Mouse (Mus musculus) MEL (cell line): ENCODE measurements around the gene Nemf. TPM values are rescaled to one million over a fixed set of nuclear protein-coding genes. Genes with fewer than 3 reads are reported as not detected.
"Not testable (repeated sequence)": the region's sequence is repeated elsewhere in the genome, so short reads cannot be mapped to it uniquely, and the experiment has no call there.

Source experiments
- DNase-seq: peaks from one replicate; pipeline ENCODE4 v3.0.0; 2011; ENCODE audit warnings: low read depth, low spot score
- H3K27ac ChIP-seq: 2 replicates; pipeline ENCODE4 v1.5.1; 2012; ENCODE audit warnings: low read depth, mild to moderate bottlenecking, control low read depth, low read length, moderate library complexity; ENCODE audit not compliant: control insufficient read depth
- H3K27me3 ChIP-seq, 2 experiments: fragments of 150-350 bp in 1 of 2; sonication (generic) in 1 of 2; 2 replicates each; pipeline ENCODE4 v1.6.1; 2012; ENCODE audit warnings: low read length in 2 of 2, mild to moderate bottlenecking in 2 of 2, improper control_type of control experiment in 1 of 2, moderate library complexity in 1 of 2; ENCODE audit not compliant: insufficient read depth in 2 of 2, control insufficient read depth in 1 of 2
- H3K36me3 ChIP-seq, 2 experiments: 2 replicates each; pipeline ENCODE4 v1.6.1; 2012 to 2014; ENCODE audit warnings: low read length in 2 of 2, improper control_type of control experiment in 1 of 2, inconsistent platforms in 1 of 2, mild to moderate bottlenecking in 1 of 2; ENCODE audit not compliant: insufficient read depth in 2 of 2, control insufficient read depth in 1 of 2
- H3K4me1 ChIP-seq, 2 experiments: fragments of 150-350 bp in 1 of 2; sonication (generic) in 1 of 2; 2 replicates each; pipeline ENCODE4 v1.6.1; 2012; ENCODE audit warnings: low read length in 2 of 2, improper control_type of control experiment in 1 of 2, mild to moderate bottlenecking in 1 of 2; ENCODE audit not compliant: insufficient read depth in 2 of 2, control insufficient read depth in 1 of 2
- H3K4me3 ChIP-seq, 2 experiments: fragments of 150-350 bp in 1 of 2; sonication (generic) in 1 of 2; 2 replicates each; pipeline ENCODE4 v1.5.1; 2012; ENCODE audit warnings: low read depth in 2 of 2, low read length in 2 of 2, mild to moderate bottlenecking in 2 of 2, moderate library complexity in 2 of 2, control low read depth in 1 of 2, improper control_type of control experiment in 1 of 2; ENCODE audit not compliant: control insufficient read depth in 1 of 2, insufficient read depth in 1 of 2
- H3K79me2 ChIP-seq: 2 replicates; pipeline ENCODE4 v1.6.1; 2012; ENCODE audit warnings: mild to moderate bottlenecking, low read length, moderate library complexity; ENCODE audit not compliant: control insufficient read depth, poor library complexity, insufficient read depth
- H3K9ac ChIP-seq: 2 replicates; pipeline ENCODE4 v1.6.1; 2012; ENCODE audit warnings: low read depth, mild to moderate bottlenecking, control low read depth, low read length, moderate library complexity; ENCODE audit not compliant: control insufficient read depth, poor library complexity, severe bottlenecking
- H3K9me3 ChIP-seq: fragments of 150-350 bp; sonication (generic); replicated peaks from 2 replicates; pipeline ENCODE4 v1.6.1; 2012; ENCODE audit warnings: mild to moderate bottlenecking, low read length, improper control_type of control experiment, moderate library complexity; ENCODE audit not compliant: insufficient read depth
- CHD1 ChIP-seq: IDR thresholded peaks from 2 replicates; pipeline ENCODE4 v1.6.1; 2012; ENCODE audit warnings: low read depth, mild to moderate bottlenecking, inconsistent platforms, low read length, improper control_type of control experiment
- EP300 ChIP-seq, 2 experiments: IDR thresholded peaks; 2 replicates each; pipeline ENCODE4 v1.6.1; 2011; ENCODE audit warnings: improper control_type of control experiment in 2 of 2, low read length in 2 of 2, low read depth in 1 of 2, mild to moderate bottlenecking in 1 of 2
- GATA1 ChIP-seq: IDR thresholded peaks from 2 replicates; pipeline ENCODE4 v1.6.1; 2011; ENCODE audit warnings: low read depth, low read length, improper control_type of control experiment
- HCFC1 ChIP-seq: IDR thresholded peaks from 2 replicates; pipeline ENCODE4 v1.6.1; 2012; ENCODE audit warnings: low read depth, mild to moderate bottlenecking, inconsistent platforms, low read length, improper control_type of control experiment, moderate library complexity
- JUND ChIP-seq: IDR thresholded peaks from 2 replicates; pipeline ENCODE4 v1.6.1; 2011; ENCODE audit warnings: low read depth, mild to moderate bottlenecking, improper control_type of control experiment, low read length
- MAFK ChIP-seq: IDR thresholded peaks from 2 replicates; pipeline ENCODE4 v1.6.1; 2011; ENCODE audit warnings: low read depth, mild to moderate bottlenecking, low read length, improper control_type of control experiment, borderline replicate concordance
- MAX ChIP-seq: IDR thresholded peaks from 2 replicates; pipeline ENCODE4 v1.6.1; 2011; ENCODE audit warnings: low read length, improper control_type of control experiment
- MAZ ChIP-seq: IDR thresholded peaks from 2 replicates; pipeline ENCODE4 v1.6.1; 2012; ENCODE audit warnings: low read depth, mild to moderate bottlenecking, inconsistent platforms, low read length, improper control_type of control experiment
- MYB ChIP-seq: IDR thresholded peaks from 2 replicates; pipeline ENCODE4 v1.6.1; 2011; ENCODE audit warnings: mild to moderate bottlenecking, low read depth, low read length, improper control_type of control experiment
- MYC ChIP-seq: IDR thresholded peaks from 2 replicates; pipeline ENCODE4 v1.6.1; 2011; ENCODE audit warnings: low read depth, mild to moderate bottlenecking, low read length, improper control_type of control experiment, moderate library complexity
- NELFE ChIP-seq: IDR thresholded peaks from 2 replicates; pipeline ENCODE4 v1.6.1; 2011; ENCODE audit warnings: low read depth, low read length, improper control_type of control experiment
- SMC3 ChIP-seq: IDR thresholded peaks from 2 replicates; pipeline ENCODE4 v1.6.1; 2011; ENCODE audit warnings: low read depth, low read length, improper control_type of control experiment
- TCF12 ChIP-seq: IDR thresholded peaks from 2 replicates; pipeline ENCODE4 v1.6.1; 2014; ENCODE audit warnings: low read depth, mild to moderate bottlenecking, inconsistent platforms, low read length, improper control_type of control experiment, moderate library complexity
- USF2 ChIP-seq, 2 experiments: IDR thresholded peaks; 2 replicates each; pipeline ENCODE4 v1.6.1; 2011 to 2012; ENCODE audit warnings: improper control_type of control experiment in 2 of 2, low read length in 2 of 2, borderline replicate concordance in 1 of 2, inconsistent platforms in 1 of 2, low read depth in 1 of 2, mild to moderate bottlenecking in 1 of 2; ENCODE audit not compliant: insufficient read depth in 1 of 2
- ZNF384 ChIP-seq: IDR thresholded peaks from 2 replicates; pipeline ENCODE4 v1.6.1; 2012; ENCODE audit warnings: low read depth, mild to moderate bottlenecking, inconsistent platforms, low read length, improper control_type of control experiment
- polyA plus RNA-seq, 2 experiments: library from polyadenylated mRNA; stranded (reverse) in 1 of 2; unstranded in 1 of 2; fragments of >175 nt in 1 of 2; fragments of >200 nt in 1 of 2; gene quantifications; 2 replicates each; pipeline versions ENCODE4 v1.2.1 to v1.2.4; 2012; ENCODE audit warnings: low replicate concordance in 2 of 2, low read depth in 1 of 2; ENCODE audit not compliant: insufficient read length in 2 of 2, insufficient read depth in 1 of 2, missing spikeins in 1 of 2
- total RNA-seq: library from RNA; depleted of rRNA; stranded (reverse); fragments of 300-350 nt; gene quantifications from 2 replicates; pipeline ENCODE4 v1.2.3, GENCODE M21; 2012

Nemf gene
- total and polyA plus RNA-seq, 3 experiments = 30.2 to 33.4 TPM; not detected in 1

DNA sequence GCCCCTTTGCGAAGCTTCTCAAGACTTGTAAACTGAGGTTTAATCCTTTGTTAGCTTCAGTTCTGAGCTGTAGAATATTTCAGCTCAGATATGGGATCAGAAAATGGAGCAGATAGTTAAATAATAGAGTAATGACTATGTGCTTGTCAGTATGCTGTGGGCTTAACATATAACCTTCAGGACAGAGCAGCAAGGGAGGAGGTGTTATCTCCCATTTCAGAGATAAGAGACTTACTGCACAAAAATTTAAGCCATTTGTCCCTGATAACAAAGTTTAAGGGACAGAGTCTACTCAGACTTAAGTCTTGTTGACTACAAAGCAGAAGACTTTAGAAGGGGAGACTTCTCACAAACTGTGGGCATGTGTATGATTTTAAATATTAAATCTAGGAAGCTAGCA lies 25.9 kb upstream of the Nemf start (continued):
- peak; percentile 58 to 79 for TF ChIP-seq EP300 (IDR thresholded peaks at IDR 0.05; ENCODE audit: low read depth in 1 of 2, low read length in 2 of 2)
- TF ChIP-seq GATA1 = peak; percentile 91
- no peak for TF ChIP-seq CHD1
- no peak for TF ChIP-seq NELFE
- no peak for TF ChIP-seq MAZ
- no peak for TF ChIP-seq MAX

- H3K27me3 ChIP-seq = no peaks in the 10 kb centered on the region
- DNase-seq = no peak
- no peak overlapping the region for H3K27ac ChIP-seq
- H3K79me2 ChIP-seq = peaks cover 20% of the 10 kb centered on the region
- no peaks in the 10 kb centered on the region for H3K9me3 ChIP-seq
- H3K9ac ChIP-seq = no peak overlapping the region
- TF ChIP-seq HCFC1 = no peak
- TF ChIP-seq NELFE = no peak
- no peak for TF ChIP-seq JUND
- no peak for TF ChIP-seq MAFK
- no peak for TF ChIP-seq MYC
- no peak for TF ChIP-seq TCF12
- no peak for TF ChIP-seq USF2 (IDR thresholded peaks at IDR 0.05; ENCODE audit: borderline replicate concordance in 1 of 2, insufficient read depth in 1 of 2, low read depth in 1 of 2, low read length in 2 of 2)
- no peak for TF ChIP-seq MYB
- no peak for TF ChIP-seq GATA1
- no peak for TF ChIP-seq ZNF384
- no peak for TF ChIP-seq CHD1
- no peak for TF ChIP-seq SMC3
- H3K4me1 ChIP-seq = peaks cover 12 to 24% of the 10 kb centered on the region in 2 experiments
- H3K36me3 ChIP-seq = peaks cover 4 to 40% of the 10 kb centered on the region in 2 experiments; a peak in 3 of 4 replicates
- H3K4me3 ChIP-seq = no peak overlapping the region
Measured at GRCm38 (mm10) chr12:69378558-69379454, 21.8 kb upstream of the Nemf start.

- not testable (repeated sequence) for H3K27me3 ChIP-seq, DNase-seq, H3K9me3 ChIP-seq, H3K9ac ChIP-seq, H3K4me3 ChIP-seq, H3K27ac ChIP-seq
- peaks cover 4 to 28% of the 10 kb centered on the region in 2 experiments; a peak in 3 of 4 replicates for H3K36me3 ChIP-seq
- H3K79me2 ChIP-seq = peaks cover 32% of the 10 kb centered on the region
- peaks cover 4 to 15% of the 10 kb centered on the region in 2 experiments for H3K4me1 ChIP-seq
Measured at GRCm38 (mm10) chr12:69377636-69378035, 20.7 kb upstream of the Nemf start.
